Mouse (Mus musculus) brain, adult 10 weeks (tissue): ENCODE results near the gene Ocrl. TPM values are rescaled to one million over a fixed set of nuclear protein-coding genes. Genes with fewer than 3 reads are reported as not detected.

Experiments used
- polyA plus RNA-seq: library from polyadenylated mRNA; stranded (reverse); fragments of 350-450 nt; fragmentation: Illumina TruSeq; extraction: RNeasy Lipid Tissue Mini Kit (QIAGEN cat#74804); gene quantifications from one replicate; pipeline ENCODE4 v1.2.3, GENCODE M21; 2015; ENCODE audit warnings: low read depth, low replicate concordance

Gene Ocrl
- polyA plus RNA-seq: 41.7 TPM

GRCm38 (mm10) chrX:47912306-47912792 is at the start of gene Ocrl:
Gene Ocrl, plus strand, starts transcription at chrX:47912387.

DNA sequence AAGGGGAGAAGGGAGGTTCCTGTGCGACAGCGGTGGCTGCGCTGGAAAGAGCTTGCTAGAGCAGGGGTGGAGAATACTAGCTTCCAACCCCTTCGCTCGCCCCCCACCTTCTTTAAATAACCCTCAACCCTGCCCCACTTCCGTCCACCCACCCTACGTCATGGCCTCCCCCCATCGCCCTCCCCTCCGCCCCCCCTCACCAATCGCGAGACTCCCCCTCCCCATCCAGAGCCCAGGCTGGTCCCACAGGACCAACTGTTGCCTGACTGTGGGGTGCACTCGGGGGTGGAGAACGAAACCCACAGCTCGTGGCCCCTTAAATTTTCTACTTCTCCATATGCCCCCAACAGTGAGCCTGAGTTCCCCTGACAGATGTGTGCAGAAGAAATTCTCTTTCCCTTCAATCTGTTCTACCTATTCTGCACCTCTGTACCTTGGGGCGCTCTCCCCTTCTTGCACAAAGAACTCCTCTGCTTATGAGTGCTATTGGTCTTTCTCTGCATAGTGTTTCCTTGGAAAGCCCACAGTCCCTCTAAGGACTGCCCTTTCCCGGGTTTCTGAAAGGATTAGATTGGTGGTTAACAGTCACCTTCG is 19.7 kb upstream of the Ocrl start, which contains the start of gene Smarca1:
Gene Smarca1 (minus strand): TSS at position 544 of the 594 bp plus-strand sequence.

Other genes starting within 250 kb of the Ocrl start
- gene Smarca1, start 19.4 kb upstream of the Ocrl start, polyA plus RNA-seq: 18.6 TPM
- gene Apln, start 122.5 kb downstream of the Ocrl start, polyA plus RNA-seq: 30.5 TPM
- 0.64 TPM for gene Xpnpep2, start 196.3 kb downstream of the Ocrl start, polyA plus RNA-seq
- 1.7 TPM for gene Sash3, start 234.0 kb downstream of the Ocrl start, polyA plus RNA-seq